Comparison of ENCODE assay signal across 27 mouse cellular contexts in the genomic region with DNA sequence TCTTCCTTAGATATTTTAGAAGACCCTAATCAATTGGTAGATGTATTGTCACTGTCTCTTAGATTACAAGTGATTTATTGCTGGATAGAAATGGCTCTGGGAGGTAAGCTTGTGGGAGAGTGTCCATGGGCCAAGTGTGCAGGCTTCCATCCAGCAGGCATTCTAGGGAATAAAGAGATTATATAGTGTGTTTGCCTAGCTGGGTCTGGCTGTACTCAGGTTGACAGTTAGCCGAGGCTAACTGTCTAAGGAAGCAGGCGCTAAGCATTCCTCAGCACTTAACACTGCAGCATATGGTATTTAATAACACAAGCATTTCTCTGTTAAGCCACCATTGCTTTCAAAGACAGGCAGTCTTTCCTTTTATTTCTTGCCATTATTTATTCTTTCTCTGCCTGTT. TPM values are rescaled to one million over a fixed set of nuclear protein-coding genes. Genes with fewer than 3 reads are reported as not detected.
DNase-seq lines count a peak whose midpoint lies in the region; ATAC-seq and TF ChIP-seq lines count a peak whose summit lies in the region.
"Had no signal": no experiment of that assay in that cellular context is flagged by ENCODE, and none has a peak within 500 bp of the region (broad histone marks: within the 10 kb centered on the region; RNA-seq: fewer than 3 reads in every experiment).

No protein-coding gene starts in this region.

- H3K4me3 ChIP-seq in hindbrain, embryonic 16.5 days (ENCODE audit: low read length) = no peak overlapping the region
- H3K4me3 ChIP-seq in hindbrain, embryonic 13.5 days = no peak overlapping the region
- no peak overlapping the region for H3K4me3 ChIP-seq in stomach, embryonic 14.5 days (ENCODE audit: low read depth, low read length)
- no peak overlapping the region for H3K4me3 ChIP-seq in stomach, postnatal 0 days (ENCODE audit: low read depth, low read length)
- H3K4me3 ChIP-seq: embryonic facial prominence, embryonic 13.5 days; erythroblast, embryonic 14.5 days; forebrain, embryonic 12.5 days; forebrain, embryonic 15.5 days; heart, embryonic 12.5 days; heart, embryonic 15.5 days; hindbrain, embryonic 10.5 days had no signal

- WGBS in hindbrain, embryonic 16.5 days = 72% methylated on average over 2 of the region's 2 CpGs
- 74% methylated on average over 2 of the region's 2 CpGs for WGBS in hindbrain, embryonic 13.5 days
- whole genome bisulfite sequencing in stomach, embryonic 14.5 days = 21% methylated on average over 2 of the region's 2 CpGs
- WGBS in stomach, postnatal 0 days = 27% methylated on average over 2 of the region's 2 CpGs

- no peak overlapping the region for H3K9ac ChIP-seq in hindbrain, embryonic 16.5 days (ENCODE audit: low read depth, low read length)
- no peak overlapping the region for H3K9ac ChIP-seq in hindbrain, embryonic 13.5 days
- no peak overlapping the region for H3K9ac ChIP-seq in stomach, embryonic 14.5 days (replicated peaks; ENCODE audit: low read depth, low read length)
- no peak overlapping the region for H3K9ac ChIP-seq in stomach, postnatal 0 days (ENCODE audit: low read length)
- H3K9ac ChIP-seq: embryonic facial prominence, embryonic 13.5 days; forebrain, embryonic 12.5 days; forebrain, embryonic 15.5 days; heart, embryonic 12.5 days; heart, embryonic 15.5 days; hindbrain, embryonic 14.5 days had no signal

- H3K9me3 ChIP-seq in hindbrain, embryonic 16.5 days (ENCODE audit: control insufficient read depth, low read length) = no peaks in the 10 kb centered on the region
- no peaks in the 10 kb centered on the region for H3K9me3 ChIP-seq in hindbrain, embryonic 13.5 days
- H3K9me3 ChIP-seq in stomach, embryonic 14.5 days (ENCODE audit: control insufficient read depth, low read depth, low read length) = no peaks in the 10 kb centered on the region
- H3K9me3 ChIP-seq in stomach, postnatal 0 days (ENCODE audit: control insufficient read depth, low read length) = no peaks in the 10 kb centered on the region
- H3K9me3 ChIP-seq: embryonic facial prominence, embryonic 13.5 days; forebrain, embryonic 12.5 days; forebrain, embryonic 15.5 days; heart, embryonic 12.5 days; heart, embryonic 15.5 days; hindbrain, embryonic 10.5 days had no signal

- no peak for DNase-seq in stomach, postnatal 0 days (ENCODE audit: low spot score)
- DNase-seq in yolk sac, embryonic 10.5 days (ENCODE audit: low spot score) = peak; percentile 35
- no peak for DNase-seq in T-cell, adult 2 months (ENCODE audit: low spot score)
- DNase-seq: adrenal gland, adult 2 months; adrenal gland, postnatal 14 days; cerebellum, adult 11 months; cerebellum, adult 2 months; cerebellum, adult 9-11 months; cerebellum, postnatal 25 days; gastrocnemius, postnatal 25 days; heart, adult 18-20 months; heart, postnatal 10 days; heart, postnatal 36 days had no signal

- ATAC-seq in hindbrain, embryonic 16.5 days = 0 out of 2 replicates have a peak, but pooled peaks have one; percentile 10
- no peak for ATAC-seq in hindbrain, embryonic 13.5 days (ENCODE audit: low FRiP score)
- ATAC-seq in stomach, embryonic 14.5 days (ENCODE audit: insufficient number of reproducible peaks, insufficient read depth, low FRiP score, low read depth) = peak; percentile 72; the same call in 1 of the 2 replicates
- ATAC-seq in stomach, postnatal 0 days (ENCODE audit: low FRiP score, low TSS enrichment) = no peak; the same call in 1 of the 2 replicates
- ATAC-seq: forebrain, embryonic 15.5 days; Patski had no signal

- no peak for TF ChIP-seq EP300 in stomach, postnatal 0 days (optimal IDR thresholded peaks at IDR 0.05)

- no peaks in the 10 kb centered on the region for H3K27me3 ChIP-seq in hindbrain, embryonic 16.5 days (replicated peaks; ENCODE audit: control insufficient read depth, insufficient read depth, low read length)
- no peaks in the 10 kb centered on the region for H3K27me3 ChIP-seq in hindbrain, embryonic 13.5 days
- H3K27me3 ChIP-seq in stomach, embryonic 14.5 days (ENCODE audit: control insufficient read depth, insufficient read depth, low read length) = no peaks in the 10 kb centered on the region
- no peaks in the 10 kb centered on the region for H3K27me3 ChIP-seq in stomach, postnatal 0 days (ENCODE audit: control insufficient read depth, insufficient read depth, low read length)
- H3K27me3 ChIP-seq: CH12.LX; embryonic facial prominence, embryonic 13.5 days; forebrain, embryonic 12.5 days; forebrain, embryonic 15.5 days; heart, embryonic 12.5 days; heart, embryonic 15.5 days; Patski had no signal

- H3K4me1 ChIP-seq in hindbrain, embryonic 16.5 days (ENCODE audit: control insufficient read depth, insufficient read depth, low read depth, low read length) = peaks cover 6% of the 10 kb centered on the region; the same call in 1 of the 2 replicates
- peaks cover 35% of the 10 kb centered on the region for H3K4me1 ChIP-seq in hindbrain, embryonic 13.5 days (replicated peaks)
- H3K4me1 ChIP-seq in stomach, embryonic 14.5 days (ENCODE audit: control insufficient read depth, insufficient read depth, low read length) = peaks cover 9% of the 10 kb centered on the region; the same call in 1 of the 2 replicates
- no peaks in the 10 kb centered on the region for H3K4me1 ChIP-seq in stomach, postnatal 0 days (replicated peaks; ENCODE audit: control insufficient read depth, insufficient read depth)
- H3K4me1 ChIP-seq: forebrain, embryonic 15.5 days had no signal

- TF ChIP-seq CTCF in stomach, postnatal 0 days (IDR thresholded peaks at IDR 0.05; ENCODE audit: low read depth) = no peak

- no peaks in the 10 kb centered on the region for H3K36me3 ChIP-seq in hindbrain, embryonic 16.5 days (ENCODE audit: control insufficient read depth, insufficient read depth, low read length)
- H3K36me3 ChIP-seq in hindbrain, embryonic 13.5 days = no peaks in the 10 kb centered on the region
- H3K36me3 ChIP-seq in stomach, embryonic 14.5 days (ENCODE audit: control insufficient read depth, insufficient read depth, low read length) = no peaks in the 10 kb centered on the region
- H3K36me3 ChIP-seq in stomach, postnatal 0 days (ENCODE audit: control insufficient read depth, insufficient read depth, low read length) = no peaks in the 10 kb centered on the region
- H3K36me3 ChIP-seq: embryonic facial prominence, embryonic 13.5 days; forebrain, embryonic 12.5 days; forebrain, embryonic 15.5 days; G1E; heart, embryonic 12.5 days; heart, embryonic 15.5 days; hindbrain, embryonic 10.5 days had no signal

- H3K27ac ChIP-seq in hindbrain, embryonic 16.5 days (ENCODE audit: low read depth, low read length) = no peak overlapping the region
- no peak overlapping the region for H3K27ac ChIP-seq in hindbrain, embryonic 13.5 days
- peak overlapping the region; percentile 30; the same call in 1 of the 2 replicates for H3K27ac ChIP-seq in stomach, embryonic 14.5 days (ENCODE audit: low read length)
- H3K27ac ChIP-seq in stomach, postnatal 0 days (replicated peaks) = no peak overlapping the region
- H3K27ac ChIP-seq: embryonic facial prominence, embryonic 13.5 days; forebrain, embryonic 12.5 days; forebrain, embryonic 15.5 days; heart, embryonic 15.5 days; hindbrain, embryonic 10.5 days; hindbrain, embryonic 14.5 days had no signal

- H3K4me2 ChIP-seq in hindbrain, embryonic 16.5 days (ENCODE audit: low read length) = no peak overlapping the region
- H3K4me2 ChIP-seq in hindbrain, embryonic 13.5 days = no peak overlapping the region
- H3K4me2 ChIP-seq in stomach, embryonic 14.5 days (replicated peaks; ENCODE audit: low read depth, low read length) = no peak overlapping the region
- no peak overlapping the region for H3K4me2 ChIP-seq in stomach, postnatal 0 days (replicated peaks; ENCODE audit: low read depth)
- H3K4me2 ChIP-seq: embryonic facial prominence, embryonic 13.5 days; forebrain, embryonic 12.5 days; forebrain, embryonic 15.5 days; heart, embryonic 12.5 days; heart, embryonic 15.5 days; hindbrain, embryonic 14.5 days had no signal

RNA-seq across cellular contexts. Expression of a gene that starts 39.3 kb away (rescaled TPM):
- 38.5 and 44.5 TPM in 2 replicates for polyA plus RNA-seq in hindbrain, embryonic 16.5 days (2015; fragmentation: Nextera tagmentation; extraction: Ambion mirVana)
- 47.3 and 47.5 TPM in 2 replicates for polyA plus RNA-seq in hindbrain, embryonic 13.5 days (2015; fragmentation: Nextera tagmentation; extraction: Ambion mirVana)
- 29.2 and 31.3 TPM in 2 replicates for polyA plus RNA-seq in stomach, embryonic 14.5 days (2014; fragmentation: Nextera tagmentation; extraction: Ambion mirVana)
- 5.4 and 6.2 TPM in 2 replicates for polyA plus RNA-seq in stomach, postnatal 0 days (2015; fragmentation: Nextera tagmentation; extraction: Ambion mirVana)
- polyA plus RNA-seq: erythroblast, embryonic 14.5 days; G1E had no signal

Comparison
In these comparisons a context has a peak if more than half of its experiments do, and no peak if none do; other contexts are left out.
1. ATAC-seq: peak in hindbrain, embryonic 16.5 days (single experiment) and stomach, embryonic 14.5 days (single experiment); none in hindbrain, embryonic 13.5 days (single experiment) and stomach, postnatal 0 days (single experiment).